Mouse (Mus musculus) embryo, embryonic 10.5 days (tissue): ENCODE data around the gene Vmn2r5.
"Not testable (repeated sequence)": the region's sequence is repeated elsewhere in the genome, so short reads cannot be mapped to it uniquely, and the experiment has no call there.

Experiments
- DNase-seq: peaks from one replicate; pipeline ENCODE4 v3.0.0-alpha.2; 2015; ENCODE audit warnings: low spot score

Vmn2r5 gene

DNA sequence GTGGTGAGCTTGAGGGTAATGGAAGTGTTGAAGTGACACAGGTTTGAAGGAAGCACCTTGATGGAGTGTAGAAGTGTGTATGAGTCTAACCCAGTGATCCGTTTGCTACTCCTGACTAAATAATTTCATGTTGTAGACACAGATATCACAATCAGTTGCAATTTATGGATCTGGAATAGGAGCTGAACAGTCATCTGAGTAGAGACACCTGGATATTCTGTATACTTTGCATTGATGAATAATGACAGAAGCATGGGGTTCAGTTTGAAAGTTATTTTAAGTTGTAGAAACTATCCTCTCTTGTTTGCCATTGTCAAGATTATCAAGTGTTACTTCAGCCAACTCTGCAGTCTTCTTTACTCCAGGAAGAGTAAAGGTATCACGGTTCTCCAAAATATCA, at the start of gene Vmn2r5:
Vmn2r5 (minus strand) TSS at position 101 of the 400 bp plus-strand sequence.
- DNase-seq, result not testable (repeated sequence)

DNA sequence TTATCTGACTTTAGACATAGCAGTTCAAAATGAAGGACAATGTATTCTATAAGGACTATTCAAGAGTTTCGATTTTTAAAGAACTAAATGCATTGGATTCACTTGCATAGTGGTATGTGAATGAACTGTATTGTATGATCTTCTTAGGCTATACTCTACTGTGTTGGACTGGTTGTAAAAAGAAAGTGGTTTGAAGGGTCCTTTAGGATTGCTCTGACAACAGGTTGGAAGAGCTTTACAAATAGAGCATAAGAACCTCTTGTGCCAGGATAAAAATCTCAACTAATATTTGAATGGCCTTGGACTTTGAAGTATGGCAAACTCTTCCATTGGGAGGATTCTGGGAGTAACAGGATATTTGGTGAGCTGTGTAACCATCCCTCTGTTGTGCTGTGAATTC, 13.9 kb upstream of the Vmn2r5 start:
- not testable (repeated sequence) for DNase-seq
